ENCODE assay signal across 12 mouse cellular contexts in genomic region chr1:58773905-58774304, GRCm38 (mm10). TPM values are rescaled to one million over a fixed set of nuclear protein-coding genes. Genes with fewer than 3 reads are reported as not detected.
DNase-seq lines count a peak whose midpoint lies in the region; ATAC-seq lines count a peak whose summit lies in the region.
"Had no signal": no experiment of that assay in that cellular context is flagged by ENCODE, and none has a peak within 500 bp of the region (broad histone marks: within the 10 kb centered on the region; RNA-seq: fewer than 3 reads in every experiment).

No protein-coding gene starts in this region.

- ATAC-seq in common myeloid progenitor, adult 5-6 weeks (replicated peaks; ENCODE audit: low read depth, poor library complexity, severe bottlenecking), result peak; percentile 54
- ATAC-seq: forebrain, postnatal 0 days had no signal

- peak; percentile 62 for DNase-seq in kidney, postnatal 10 days
- DNase-seq in kidney, adult 18-20 months, result no peak
- DNase-seq in thymus, postnatal 0 days (ENCODE audit: low spot score), result peak; percentile 55
- DNase-seq in thymus, postnatal 4 days, result no peak
- DNase-seq in skeletal muscle tissue, adult 2 months (ENCODE audit: low read depth, low spot score), result peak; percentile 27
- no peak for DNase-seq in urinary bladder, adult 18-20 months (ENCODE audit: low spot score in 2 of 2)
- DNase-seq in gastrocnemius, postnatal 10 days, result no peak
- DNase-seq: adrenal gland, adult 8-10 months; cerebellum, adult 11-12 months; forebrain, postnatal 0 days; liver, embryonic 13.5 days had no signal

RNA-seq across cellular contexts. Expression of gene Casp8, which starts 21.3 kb away (rescaled TPM):
- polyA plus RNA-seq in thymus, postnatal 0 days (2015; fragmentation: Nextera tagmentation; extraction: Ambion mirVana), result 56.4 and 67.7 TPM in 2 replicates
- 112 and 118 TPM in 2 replicates for total RNA-seq in common myeloid progenitor, adult 5-6 weeks (2017)
- total RNA-seq in gastrocnemius, postnatal 10 days (2021), result 10 to 100 TPM in 1 of 2 experiments, 1 to 10 TPM in 1; 8.9 to 14.0 TPM

Comparison
In these comparisons a context has a peak if more than half of its experiments do, and no peak if none do; other contexts are left out.
1. DNase-seq: peak in kidney, postnatal 10 days (single experiment), thymus, postnatal 0 days (single experiment) and skeletal muscle tissue, adult 2 months (single experiment); none in kidney, adult 18-20 months (single experiment), thymus, postnatal 4 days (single experiment), urinary bladder, adult 18-20 months (0 of 2) and gastrocnemius, postnatal 10 days (single experiment).